Mouse (Mus musculus) ES-E14 (cell line): ENCODE measurements around the gene Higd1a.

Source experiments
- CHD2 ChIP-seq: IDR thresholded peaks from 2 replicates; pipeline ENCODE4 v1.6.1; 2014; ENCODE audit warnings: mild to moderate bottlenecking, low read depth, low read length, inconsistent platforms
- HCFC1 ChIP-seq: IDR thresholded peaks from 2 replicates; pipeline ENCODE4 v1.6.1; 2012; ENCODE audit warnings: low read length, inconsistent platforms, borderline replicate concordance; ENCODE audit not compliant: insufficient read depth
- ZNF384 ChIP-seq: IDR thresholded peaks from 2 replicates; pipeline ENCODE4 v1.6.1; 2012; ENCODE audit warnings: low read depth, low read length, inconsistent platforms

- TF ChIP-seq HCFC1 (no peak), ZNF384 (no peak), CHD2 (no peak)
Observed at GRCm38 (mm10) chr9:121828314-121828713, 29.8 kb downstream of the Higd1a start.
